Mouse (Mus musculus) layer of hippocampus, postnatal 36 days (tissue): ENCODE data around the gene Bag6. TPM values are rescaled to one million over a fixed set of nuclear protein-coding genes. Genes with fewer than 3 reads are reported as not detected.
A peak's percentile ranks its signal among the peaks of the same experiment; 100 is the strongest.

ENCODE experiments used
- DNase-seq, 2 experiments: peaks; one replicate each; pipeline ENCODE4 v3.0.0; 2022
- microRNA-seq, 2 experiments: library from miRNA; unstranded; fragments of <30 nt; microRNA quantifications; one replicate each; pipeline ENCODE4 v1.2.0; 2021
- total RNA-seq, 2 experiments: library from RNA; stranded (reverse); gene quantifications; 2 replicates each; pipeline ENCODE4 v1.2.3; 2021

Gene Bag6
- total RNA-seq, 2 experiments from 2014 or later, result 304 to 319 TPM

- DNase-seq, result peak; percentile 67 to 74
Observed at GRCm38 (mm10) chr17:35195631-35196320, 60.8 kb downstream of the Bag6 start.

DNA sequence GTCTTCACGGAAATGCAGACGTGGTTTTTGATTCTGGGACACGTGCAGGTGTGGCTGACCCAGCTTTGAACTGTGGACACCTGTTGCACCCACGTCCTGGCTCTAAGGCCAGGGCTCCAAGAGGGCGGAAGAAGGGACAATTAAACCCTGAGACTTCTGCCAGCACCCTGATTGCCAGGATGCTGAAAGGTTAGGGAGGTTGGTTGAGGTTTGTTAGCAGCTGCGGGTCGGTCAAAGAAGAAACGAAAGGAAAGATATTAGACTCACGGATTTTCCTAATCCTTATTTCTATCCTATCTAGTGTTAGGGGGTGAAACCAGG, 61.3 kb downstream of the Bag6 start:
- no peak for DNase-seq

Small RNA genes lying within 50 kb of the gene (microRNA-seq; reads per million reads assigned to microRNA genes)
- 0 reads per million in 2 experiments for gene Mir6973a

Other genes starting within 250 kb of the Bag6 start
- 1 to 10 TPM in 1 of 2 experiments, under 1 TPM in 1; 0.22 to 2.0 TPM for gene C2, start 236.9 kb upstream of the Bag6 start, total RNA-seq
- gene Ehmt2, start 236.7 kb upstream of the Bag6 start, total RNA-seq, result 100 to 1,000 TPM; 175 to 182 TPM
- under 1 TPM in 1 of 2 experiments, not detected in 1; 0.28 TPM for gene Slc44a4, start 220.7 kb upstream of the Bag6 start, total RNA-seq
- gene Neu1, start 203.9 kb upstream of the Bag6 start, total RNA-seq, result 10 to 100 TPM; 37.6 to 41.2 TPM
- 10 to 100 TPM; 28.0 to 35.6 TPM for gene Hspa1b, start 175.9 kb upstream of the Bag6 start, total RNA-seq
- gene Gm20481, start 165.3 kb upstream of the Bag6 start, total RNA-seq, result not detected
- 10 to 100 TPM; 19.1 to 26.6 TPM for gene Hspa1a, start 163.0 kb upstream of the Bag6 start, total RNA-seq
- gene Hspa1l, start 162.5 kb upstream of the Bag6 start, total RNA-seq, result under 1 TPM; 0.42 to 0.48 TPM
- 10 to 100 TPM; 17.3 to 19.1 TPM for gene Lsm2, start 153.3 kb upstream of the Bag6 start, total RNA-seq
- 10 to 100 TPM; 45.1 to 50.1 TPM for gene Vars, start 134.2 kb upstream of the Bag6 start, total RNA-seq
- under 1 TPM; 0.22 to 0.33 TPM for gene Vwa7, start 118.6 kb upstream of the Bag6 start, total RNA-seq
- gene Sapcd1, start 107.2 kb upstream of the Bag6 start, total RNA-seq, result under 1 TPM; 0.62 to 0.94 TPM
- under 1 TPM; 0.62 to 0.73 TPM for gene Msh5, start 88.4 kb upstream of the Bag6 start, total RNA-seq
- gene Clic1, start 85.2 kb upstream of the Bag6 start, total RNA-seq, result 10 to 100 TPM in 1 of 2 experiments, 1 to 10 TPM in 1; 6.7 to 11.5 TPM
- gene Ddah2, start 76.1 kb upstream of the Bag6 start, total RNA-seq, result 10 to 100 TPM; 16.0 to 18.0 TPM
- not detected for gene Ly6g6c, start 69.8 kb upstream of the Bag6 start, total RNA-seq
- gene Mpig6b, start 69.0 kb upstream of the Bag6 start, total RNA-seq, result not detected
- gene Ly6g6e, start 58.3 kb upstream of the Bag6 start, total RNA-seq, result 1 to 10 TPM; 3.6 to 5.4 TPM
- 1 to 10 TPM in 1 of 2 experiments, under 1 TPM in 1; 0.99 to 2.1 TPM for gene Ly6g6d, start 57.1 kb upstream of the Bag6 start, total RNA-seq
- not detected for gene Ly6g6f, start 49.6 kb upstream of the Bag6 start, total RNA-seq
- gene Abhd16a, start 45.9 kb upstream of the Bag6 start, total RNA-seq, result 100 to 1,000 TPM; 101 to 102 TPM
- gene Ly6g5c, start 26.9 kb upstream of the Bag6 start, total RNA-seq, result not detected
- under 1 TPM in 1 of 2 experiments, not detected in 1; 0.70 TPM for gene Ly6g5b, start 19.8 kb upstream of the Bag6 start, total RNA-seq
- gene Gpank1, start 13.7 kb upstream of the Bag6 start, total RNA-seq, result 10 to 100 TPM; 13.0 to 15.2 TPM
- 100 to 1,000 TPM; 169 to 176 TPM for gene Csnk2b, start 13.1 kb upstream of the Bag6 start, total RNA-seq
- 10 to 100 TPM; 25.6 to 29.3 TPM for gene D17H6S53E, start 8.8 kb upstream of the Bag6 start, total RNA-seq
- gene Apom, start 3.1 kb upstream of the Bag6 start, total RNA-seq, result not detected
- gene Prrc2a, start 29.7 kb downstream of the Bag6 start, total RNA-seq, result 100 to 1,000 TPM; 315 to 340 TPM
- 10 to 100 TPM; 10.1 to 10.9 TPM for gene Aif1, start 40.9 kb downstream of the Bag6 start, total RNA-seq
- gene Lst1, start 53.3 kb downstream of the Bag6 start, total RNA-seq, result 1 to 10 TPM; 7.1 to 7.7 TPM
- under 1 TPM in 1 of 2 experiments, not detected in 1; 0.30 TPM for gene Ltb, start 59.3 kb downstream of the Bag6 start, total RNA-seq
- gene Tnf, start 66.8 kb downstream of the Bag6 start, total RNA-seq, result not detected
- gene Lta, start 70.2 kb downstream of the Bag6 start, total RNA-seq, result under 1 TPM; 0.28 to 0.42 TPM
- gene Gm16181, start 85.7 kb downstream of the Bag6 start, total RNA-seq, result not detected
- gene Atp6v1g2, start 98.5 kb downstream of the Bag6 start, total RNA-seq, result 100 to 1,000 TPM; 602 to 647 TPM
- gene Nfkbil1, start 100.6 kb downstream of the Bag6 start, total RNA-seq, result 10 to 100 TPM; 13.3 to 13.6 TPM
- 100 to 1,000 TPM; 220 to 232 TPM for gene Ddx39b, start 106.6 kb downstream of the Bag6 start, total RNA-seq
- 10 to 100 TPM; 13.4 to 18.0 TPM for gene H2-D1, start 127.6 kb downstream of the Bag6 start, total RNA-seq
- under 1 TPM in 1 of 2 experiments, not detected in 1; 0.20 TPM for gene H2-Q1, start 185.2 kb downstream of the Bag6 start, total RNA-seq
- gene H2-Q2, start 207.1 kb downstream of the Bag6 start, total RNA-seq, result under 1 TPM in 1 of 2 experiments, not detected in 1; 0.37 TPM
- 1 to 10 TPM; 1.3 to 2.5 TPM for gene H2-Q4, start 244.4 kb downstream of the Bag6 start, total RNA-seq